Mouse (Mus musculus) embryonic facial prominence, embryonic 10.5 days (tissue): ENCODE results near the gene Pabpn1l. TPM values are rescaled to one million over a fixed set of nuclear protein-coding genes. Genes with fewer than 3 reads are reported as not detected.
"Not testable (repeated sequence)": the region's sequence is repeated elsewhere in the genome, so short reads cannot be mapped to it uniquely, and the experiment has no call there.

ENCODE experiments used
- DNase-seq: peaks from one replicate; pipeline ENCODE4 v3.0.0-alpha.2; 2017; ENCODE audit warnings: low spot score
- H3K27ac ChIP-seq: fragments of 300-500 bp; sonication (generic); replicated peaks from 2 replicates; pipeline ENCODE4 v1.5.1; 2016; ENCODE audit warnings: mild to moderate bottlenecking
- H3K27me3 ChIP-seq: fragments of 300-500 bp; sonication (generic); replicated peaks from 2 replicates; pipeline ENCODE4 v1.6.1; 2016; ENCODE audit warnings: low read depth, mild to moderate bottlenecking; ENCODE audit not compliant: poor library complexity, severe bottlenecking
- H3K36me3 ChIP-seq: fragments of 300-500 bp; sonication (generic); replicated peaks from 2 replicates; pipeline ENCODE4 v1.6.1; 2016; ENCODE audit warnings: mild to moderate bottlenecking, moderate library complexity
- H3K4me1 ChIP-seq: fragments of 300-500 bp; sonication (generic); 2 replicates; pipeline ENCODE4 v1.6.1; 2016
- H3K4me3 ChIP-seq: fragments of 300-500 bp; sonication (generic); 2 replicates; pipeline ENCODE4 v1.5.1; 2016; ENCODE audit warnings: mild to moderate bottlenecking, moderate library complexity
- H3K9me3 ChIP-seq: fragments of 300-500 bp; sonication (generic); 2 replicates; pipeline ENCODE4 v1.6.1; 2016; ENCODE audit warnings: mild to moderate bottlenecking
- WGBS: fragments of 180-500 bp; shearing (Covaris S2); methylation state at CpG from one replicate; pipeline ENCODE4 v1.1.7; 2016; 5-methylcytosine and 5-hydroxymethylcytosine counted together
- polyA plus RNA-seq: library from polyadenylated mRNA; unstranded; fragments of >200 nt; fragmentation: Nextera tagmentation; extraction: Ambion mirVana; gene quantifications from 2 replicates; pipeline ENCODE4 v1.2.1, GENCODE M21; 2016

Gene Pabpn1l
- polyA plus RNA-seq, 1 experiment from 2014 or later: not detected

DNA sequence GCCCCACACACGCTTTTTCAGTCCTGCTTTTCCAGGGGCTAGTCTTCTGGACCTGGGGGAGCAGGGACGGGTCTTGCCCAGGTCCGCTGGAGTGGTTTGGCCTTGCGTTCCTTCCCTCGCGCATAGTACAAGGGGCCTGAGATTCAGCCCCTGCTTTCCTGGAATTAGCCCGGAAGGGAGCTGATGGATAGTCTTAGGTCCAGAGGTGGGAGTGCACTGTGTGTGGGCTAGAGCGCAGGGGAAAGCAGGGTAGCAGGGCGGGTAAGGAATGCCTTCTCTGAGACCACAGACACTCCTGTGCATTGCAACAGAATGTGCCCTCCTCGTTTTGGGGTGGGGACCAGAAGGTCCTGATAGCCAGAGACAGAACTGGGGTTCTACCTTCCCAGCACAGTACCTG is 45.4 kb downstream of the Pabpn1l start:
- Histone ChIP-seq H3K4me1 (peaks cover 84% of the 10 kb centered on the region), H3K27me3 (no peaks in the 10 kb centered on the region), H3K9me3 (no peaks in the 10 kb centered on the region), H3K4me3 (peak overlapping the region; percentile 72), H3K27ac (peak overlapping the region; percentile 90), H3K36me3 (peaks cover 33% of the 10 kb centered on the region)
- 44% methylated on average over 10 of the region's 10 CpGs for WGBS
- no peak for DNase-seq

DNA sequence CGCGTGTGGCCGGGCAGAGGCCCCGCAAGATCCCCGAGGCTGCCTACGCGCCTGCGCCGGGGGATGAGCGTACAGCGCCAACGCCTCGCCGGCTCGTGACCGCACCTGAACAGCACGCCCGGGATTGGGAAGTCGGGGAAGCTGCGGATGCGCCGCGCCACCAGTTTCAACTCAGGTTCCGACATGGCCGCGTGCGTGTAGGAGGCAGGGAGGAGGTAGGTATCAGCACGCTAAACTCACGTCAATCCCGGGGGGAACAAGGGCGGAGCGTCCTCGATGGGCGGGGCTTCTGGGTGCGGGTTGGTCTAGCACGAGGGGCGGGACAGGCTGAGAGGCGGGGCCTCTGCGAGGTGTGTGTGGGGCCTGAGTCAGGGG is 45.9 kb downstream of the Pabpn1l start, which contains the start of gene Aprt:
TSS of gene Aprt (minus strand) at position 262 of the 375 bp plus-strand sequence.
- Histone ChIP-seq H3K4me1 (peaks cover 84% of the 10 kb centered on the region), H3K27me3 (no peaks in the 10 kb centered on the region), H3K9me3 (no peaks in the 10 kb centered on the region), H3K36me3 (peaks cover 38% of the 10 kb centered on the region), H3K4me3 (peak within 1 kb of the TSS; percentile 72), H3K27ac (peak within 1 kb of the TSS; percentile 90)
- DNase-seq: peak; percentile 96
- WGBS: under 1% methylated on average over 39 of the region's 39 CpGs

DNA sequence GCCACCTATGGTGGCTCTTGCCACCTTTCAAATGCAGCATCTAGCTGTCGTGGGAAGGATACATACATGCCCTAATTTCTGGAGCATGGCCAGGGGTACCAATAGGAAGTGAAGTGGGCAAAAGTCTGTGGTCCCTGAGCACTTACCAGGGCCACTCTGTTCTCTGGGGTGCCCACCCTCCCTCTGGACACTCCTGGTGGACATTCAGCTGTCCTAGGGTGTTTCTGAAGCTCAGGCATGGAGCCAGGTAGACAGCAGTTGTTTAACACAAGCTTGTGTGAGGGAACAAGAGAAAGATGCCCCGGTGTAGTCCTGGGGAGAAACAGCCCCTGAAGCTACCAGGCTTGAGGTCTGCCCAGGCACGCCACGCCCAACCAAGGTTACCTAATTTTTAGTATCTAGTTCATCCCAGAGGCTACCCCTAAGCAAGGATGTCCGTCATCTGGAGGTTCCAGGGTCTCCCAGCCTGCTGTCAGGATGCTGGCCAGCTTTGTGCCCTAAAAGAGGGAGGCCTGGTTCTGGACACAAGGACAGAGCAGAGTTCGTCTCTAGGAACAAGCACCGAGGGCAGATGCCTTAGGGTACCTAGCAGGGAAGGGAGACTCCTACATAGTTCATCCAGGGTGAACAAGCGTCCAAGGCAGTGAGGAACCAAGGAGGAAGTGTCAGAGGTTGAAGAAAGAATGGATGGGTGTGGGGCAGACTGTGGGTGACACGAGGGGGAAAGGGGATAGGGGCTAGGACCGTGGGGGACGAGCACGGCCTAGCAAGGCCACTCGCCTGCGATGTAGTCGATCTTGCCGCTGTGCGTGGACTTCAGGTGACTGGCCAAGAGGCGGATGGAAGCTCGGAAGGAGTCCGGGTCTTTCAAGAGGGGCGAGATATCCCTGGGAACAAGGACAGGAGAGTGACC is 46.5 kb downstream of the Pabpn1l start:
- peaks cover 44% of the 10 kb centered on the region for H3K36me3 ChIP-seq
- 18% methylated on average over 21 of the region's 21 CpGs for whole genome bisulfite sequencing
- no peaks in the 10 kb centered on the region for H3K27me3 ChIP-seq
- peak overlapping the region; percentile 90 for H3K27ac ChIP-seq
- DNase-seq: peak; percentile 34
- peak overlapping the region; percentile 72 for H3K4me3 ChIP-seq
- H3K4me1 ChIP-seq: peaks cover 80% of the 10 kb centered on the region
- H3K9me3 ChIP-seq: no peaks in the 10 kb centered on the region

DNA sequence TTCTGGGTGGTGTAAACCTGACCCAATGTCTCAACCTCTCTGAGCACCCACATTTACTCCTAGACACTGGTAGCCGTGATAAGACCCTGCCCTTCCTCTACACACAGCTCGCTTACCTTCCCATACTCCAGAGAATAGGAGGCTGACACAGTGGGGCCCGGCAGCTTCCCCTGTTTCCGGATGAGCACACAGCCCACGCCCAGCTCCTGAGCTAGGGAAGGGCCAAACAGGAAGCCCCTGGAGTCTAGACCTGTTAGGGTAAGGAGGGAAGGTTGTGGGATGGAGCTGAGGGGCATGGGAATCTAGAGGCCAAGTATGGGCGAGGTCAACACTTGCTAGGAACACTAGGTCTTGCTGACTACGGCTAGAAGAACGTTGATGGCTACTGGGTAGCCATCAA is 47.3 kb downstream of the Pabpn1l start:
- 77% methylated on average over 8 of the region's 8 CpGs for WGBS
- Histone ChIP-seq H3K36me3 (peaks cover 51% of the 10 kb centered on the region), H3K27me3 (no peaks in the 10 kb centered on the region), H3K4me3 (peak overlapping the region; percentile 72), H3K9me3 (no peaks in the 10 kb centered on the region), H3K27ac (peak overlapping the region; percentile 31), H3K4me1 (peaks cover 76% of the 10 kb centered on the region)
- DNase-seq: no peak

DNA sequence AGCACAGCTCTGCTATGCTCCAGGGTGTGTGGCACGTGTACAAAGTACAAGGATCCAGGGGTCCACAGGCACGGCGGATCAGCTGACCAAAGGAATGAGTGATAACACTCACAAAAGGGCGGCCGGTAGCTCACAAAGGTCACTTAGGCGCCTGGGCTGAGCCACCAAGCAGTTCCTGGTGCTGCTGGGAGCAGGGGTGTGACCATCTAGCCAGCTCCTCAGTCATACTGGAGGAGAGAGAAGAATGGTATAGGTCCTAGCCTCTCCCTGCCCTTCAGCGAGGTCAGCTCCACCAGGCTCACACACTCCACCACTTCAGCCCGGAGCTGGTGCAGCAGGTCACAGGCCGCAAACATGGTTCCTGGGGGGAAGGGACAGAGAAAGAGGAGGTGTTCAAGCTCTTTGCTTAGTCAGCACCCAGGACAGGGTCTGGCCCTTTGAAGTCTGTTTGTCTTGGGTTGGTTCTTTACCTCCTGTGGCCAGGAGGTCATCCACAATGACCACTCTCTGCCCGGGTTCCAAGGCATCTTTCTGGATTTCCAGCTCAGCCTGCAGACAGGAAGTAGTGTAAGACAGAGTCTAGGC is 47.8 kb downstream of the Pabpn1l start:
- no peaks in the 10 kb centered on the region for H3K27me3 ChIP-seq
- no peak for DNase-seq
- H3K9me3 ChIP-seq: no peaks in the 10 kb centered on the region
- no peak overlapping the region for H3K27ac ChIP-seq
- peak overlapping the region; percentile 72; the same call in 1 of the 2 replicates for H3K4me3 ChIP-seq
- peaks cover 76% of the 10 kb centered on the region for H3K4me1 ChIP-seq
- peaks cover 56% of the 10 kb centered on the region for H3K36me3 ChIP-seq
- WGBS: 55% methylated on average over 10 of the region's 10 CpGs

DNA sequence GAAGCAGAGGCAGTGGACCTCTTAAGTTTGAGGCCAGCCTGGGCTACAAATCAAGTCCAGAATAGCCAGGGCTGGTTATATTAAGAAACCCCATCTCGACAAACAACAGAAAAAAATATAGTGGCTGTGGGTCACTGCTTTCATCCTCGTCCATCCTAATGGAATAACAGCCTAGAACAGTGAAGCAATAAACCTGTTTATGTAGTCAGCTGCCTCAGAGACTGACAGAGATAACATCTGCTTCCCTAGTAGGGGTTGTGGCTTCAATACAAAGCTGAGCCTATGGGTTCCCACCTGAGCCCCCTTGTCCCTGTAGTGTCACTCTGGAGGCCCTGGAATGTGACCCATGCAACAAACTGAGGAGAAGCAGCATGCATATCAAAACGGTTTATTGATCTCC is 48.3 kb downstream of the Pabpn1l start:
- Histone ChIP-seq H3K27me3 (no peaks in the 10 kb centered on the region), H3K9me3 (no peaks in the 10 kb centered on the region), H3K4me1 (peaks cover 76% of the 10 kb centered on the region), H3K4me3 (no peak overlapping the region), H3K36me3 (peaks cover 61% of the 10 kb centered on the region), H3K27ac (no peak overlapping the region)
- WGBS: 64% methylated on average over 3 of the region's 3 CpGs
- no peak for DNase-seq

DNA sequence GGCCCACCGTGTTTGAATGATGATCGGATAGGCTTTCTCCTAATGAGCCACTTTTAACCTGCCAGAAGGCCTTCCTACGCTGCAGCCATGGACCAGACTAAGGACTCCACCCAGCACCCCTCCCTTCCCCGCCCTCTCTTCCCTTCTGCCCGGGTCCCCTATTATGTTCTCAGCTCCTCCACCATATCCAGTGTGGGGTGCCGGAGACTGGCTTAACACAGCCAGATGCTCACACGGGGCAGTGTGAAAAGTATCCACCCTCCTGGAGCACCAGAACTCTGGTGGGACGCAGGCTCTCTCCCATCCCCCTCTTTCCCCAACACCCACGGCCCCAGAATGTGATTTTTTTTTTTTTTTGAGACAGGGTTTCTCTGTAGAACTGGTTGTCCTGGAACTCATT is 49.0 kb downstream of the Pabpn1l start:
- H3K4me3 ChIP-seq: no peak overlapping the region
- no peak overlapping the region; the same call in 1 of the 2 replicates for H3K27ac ChIP-seq
- DNase-seq: no peak
- no peaks in the 10 kb centered on the region for H3K9me3 ChIP-seq
- H3K36me3 ChIP-seq: peaks cover 67% of the 10 kb centered on the region
- peaks cover 76% of the 10 kb centered on the region for H3K4me1 ChIP-seq
- H3K27me3 ChIP-seq: no peaks in the 10 kb centered on the region
- WGBS: 67% methylated on average over 9 of the region's 9 CpGs

DNA sequence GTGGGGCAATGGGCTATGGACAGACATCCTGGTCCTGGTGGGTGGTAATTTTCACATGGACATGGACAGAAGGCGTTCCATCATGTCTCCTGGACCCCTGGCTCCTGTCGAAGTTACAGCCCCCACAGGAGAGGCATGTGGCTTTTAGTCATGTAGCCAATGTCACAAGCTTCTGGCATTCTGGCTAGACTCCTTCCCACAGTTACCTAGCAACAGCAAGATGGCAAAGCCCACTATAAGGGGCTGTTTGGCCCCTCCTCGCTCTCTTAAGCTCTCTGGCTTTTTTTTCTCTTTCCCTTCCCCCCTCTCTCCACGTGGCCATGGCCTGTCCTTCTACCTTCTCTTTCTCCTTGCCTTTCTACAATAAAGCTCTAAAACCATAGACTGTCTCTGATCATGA is 49.4 kb downstream of the Pabpn1l start:
- DNase-seq, H3K4me3 ChIP-seq, H3K9me3 ChIP-seq, H3K27ac ChIP-seq, H3K27me3 ChIP-seq: not testable (repeated sequence)
- H3K36me3 ChIP-seq: peaks cover 67% of the 10 kb centered on the region
- H3K4me1 ChIP-seq: peaks cover 74% of the 10 kb centered on the region
- 49% methylated on average over 4 of the region's 4 CpGs for WGBS

DNA sequence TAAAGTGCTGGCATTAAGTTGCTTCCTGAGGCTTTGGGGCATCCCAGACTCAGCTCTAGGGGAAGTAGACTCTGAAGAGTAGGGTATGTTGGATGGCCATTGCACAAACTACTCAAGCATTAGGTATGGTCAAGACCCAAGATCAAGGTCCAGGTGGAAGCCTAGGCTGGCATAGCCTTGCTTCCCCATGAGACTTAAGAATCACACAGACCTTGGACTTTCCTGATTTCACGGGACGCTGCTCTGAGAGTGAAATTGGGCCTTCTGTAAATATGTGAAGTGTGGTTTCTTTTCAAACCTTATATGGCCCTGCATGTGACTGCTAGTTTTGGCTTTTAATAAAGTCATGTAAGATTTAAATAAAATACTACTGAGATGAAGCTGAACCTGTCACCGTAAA is 49.8 kb downstream of the Pabpn1l start:
- Histone ChIP-seq H3K27me3 (no peaks in the 10 kb centered on the region), H3K27ac (no peak overlapping the region), H3K36me3 (peaks cover 67% of the 10 kb centered on the region), H3K4me3 (no peak overlapping the region), H3K9me3 (no peaks in the 10 kb centered on the region), H3K4me1 (peaks cover 75% of the 10 kb centered on the region)
- WGBS: 91% methylated on average over 3 of the region's 3 CpGs
- DNase-seq: no peak

DNA sequence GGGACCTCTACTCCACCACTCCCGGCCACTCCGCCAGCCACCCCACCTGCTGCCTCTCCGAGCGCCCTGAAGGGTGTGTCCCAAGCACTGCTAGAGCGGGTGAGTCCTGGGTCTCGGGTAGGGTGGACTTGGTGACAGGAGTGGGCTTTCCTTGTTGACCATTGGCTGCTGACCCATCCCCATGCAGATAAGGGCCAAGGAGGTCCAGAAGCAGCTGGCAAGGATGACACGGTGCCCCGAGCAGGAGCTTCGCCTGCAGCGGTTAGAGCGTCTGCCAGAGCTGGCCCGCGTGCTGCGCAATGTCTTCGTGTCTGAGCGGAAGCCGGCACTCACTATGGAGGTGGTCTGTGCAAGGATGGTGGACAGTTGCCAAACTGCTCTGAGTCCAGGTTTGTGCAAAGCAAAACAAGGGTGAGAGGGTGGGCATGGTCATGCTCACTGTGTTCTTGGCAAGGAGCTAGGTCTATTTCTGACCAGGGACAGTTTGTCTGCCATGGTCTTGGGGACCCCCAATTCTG is 50.7 kb downstream of the Pabpn1l start:
- Histone ChIP-seq H3K4me1 (peaks cover 75% of the 10 kb centered on the region), H3K4me3 (no peak overlapping the region), H3K36me3 (peaks cover 67% of the 10 kb centered on the region), H3K9me3 (no peaks in the 10 kb centered on the region), H3K27ac (no peak overlapping the region), H3K27me3 (no peaks in the 10 kb centered on the region)
- WGBS: 93% methylated on average over 17 of the region's 17 CpGs
- no peak for DNase-seq

DNA sequence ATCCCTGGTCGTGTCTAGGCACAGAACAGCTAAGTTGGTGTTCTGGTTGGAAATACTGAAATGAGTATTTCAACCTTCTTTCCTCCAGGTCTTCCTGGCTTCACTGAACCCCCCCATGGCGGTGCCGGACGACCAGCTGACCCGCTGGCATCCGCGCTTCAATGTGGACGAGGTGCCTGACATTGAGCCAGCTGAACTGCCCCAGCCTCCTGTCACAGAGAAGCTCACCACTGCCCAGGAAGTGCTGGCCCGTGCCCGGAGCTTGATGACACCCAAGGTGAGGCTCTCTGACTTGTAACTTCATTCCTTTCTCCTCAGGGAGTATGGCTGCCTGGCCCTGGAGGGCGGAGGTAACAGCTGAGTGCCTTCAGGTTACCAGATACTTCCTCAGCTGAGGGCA is 51.4 kb downstream of the Pabpn1l start:
- Histone ChIP-seq H3K4me3 (0 out of 2 replicates have a peak overlapping the region, but pooled peaks have one; percentile 1), H3K36me3 (peaks cover 67% of the 10 kb centered on the region), H3K9me3 (no peaks in the 10 kb centered on the region), H3K27ac (no peak overlapping the region), H3K4me1 (peaks cover 75% of the 10 kb centered on the region), H3K27me3 (no peaks in the 10 kb centered on the region)
- DNase-seq: no peak
- 93% methylated on average over 11 of the region's 11 CpGs for WGBS

DNA sequence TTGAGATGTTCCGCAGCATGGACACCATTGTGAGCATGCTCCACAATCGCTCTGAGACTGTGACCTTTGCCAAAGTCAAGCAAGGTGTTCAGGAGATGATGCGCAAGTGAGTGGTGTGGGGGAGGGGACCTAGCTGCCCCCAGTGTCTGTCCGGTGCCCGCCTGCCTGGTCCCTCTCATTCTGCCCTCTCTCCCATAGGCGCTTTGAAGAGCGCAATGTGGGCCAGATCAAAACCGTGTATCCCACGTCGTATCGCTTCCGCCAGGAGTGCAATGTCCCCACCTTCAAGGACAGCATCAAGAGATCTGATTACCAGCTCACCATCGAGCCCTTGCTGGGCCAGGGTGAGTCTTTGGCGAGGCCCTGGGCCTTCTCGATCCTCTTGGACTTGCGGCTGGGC is 52.5 kb downstream of the Pabpn1l start:
- Histone ChIP-seq H3K36me3 (peaks cover 64% of the 10 kb centered on the region), H3K27ac (no peak overlapping the region), H3K9me3 (no peaks in the 10 kb centered on the region), H3K4me1 (peaks cover 63% of the 10 kb centered on the region), H3K4me3 (peak overlapping the region; percentile 82), H3K27me3 (no peaks in the 10 kb centered on the region)
- no peak for DNase-seq
- WGBS: 96% methylated on average over 16 of the region's 16 CpGs
